Mouse (Mus musculus) spleen, postnatal 4 days (tissue): Measurements from ENCODE around the gene Gucy2c.
"Not testable (repeated sequence)": the region's sequence is repeated elsewhere in the genome, so short reads cannot be mapped to it uniquely, and the experiment has no call there.

Experiments
- DNase-seq, 2 experiments: peaks; one replicate each; pipeline ENCODE4 v3.0.0; 2022; ENCODE audit warnings: low spot score in 2 of 2

The Gucy2c gene

DNA sequence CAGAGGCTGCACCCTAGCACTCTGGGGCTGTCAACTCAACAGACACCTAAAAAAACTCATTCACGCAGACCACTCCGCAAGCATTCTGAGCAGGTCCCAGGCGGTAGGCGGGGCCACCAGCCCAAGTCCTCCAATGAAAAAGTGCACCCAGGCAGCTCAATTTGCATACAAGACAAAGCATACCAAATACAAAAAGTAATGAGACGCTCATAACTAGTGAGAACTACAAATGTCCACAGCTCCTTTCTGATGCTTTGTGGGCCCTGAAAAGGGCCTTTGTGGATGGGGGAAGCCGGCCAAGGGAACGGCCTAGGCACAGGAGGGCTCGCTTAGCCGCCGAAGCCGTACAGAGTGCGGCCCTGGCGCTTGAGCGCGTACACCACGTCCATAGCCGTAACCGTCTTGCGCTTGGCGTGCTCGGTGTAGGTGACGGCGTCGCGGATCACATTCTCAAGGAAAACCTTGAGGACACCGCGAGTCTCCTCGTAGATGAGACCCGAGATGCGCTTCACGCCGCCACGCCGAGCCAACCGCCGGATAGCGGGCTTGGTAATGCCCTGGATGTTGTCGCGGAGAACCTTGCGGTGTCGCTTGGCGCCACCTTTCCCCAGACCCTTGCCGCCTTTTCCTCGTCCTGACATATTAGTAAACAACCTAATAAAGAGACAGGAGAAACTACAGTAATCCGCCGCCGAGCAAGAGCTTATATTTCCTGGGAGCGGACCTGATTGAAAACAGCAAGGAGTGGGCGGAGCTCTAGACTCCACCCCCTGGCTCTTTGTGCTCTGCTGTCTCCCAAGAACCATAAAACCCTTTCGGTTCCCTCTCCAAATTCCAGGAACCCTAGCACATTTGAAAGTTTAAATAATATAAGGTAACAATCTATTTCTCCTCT lies 22.4 kb upstream of the Gucy2c start, which contains the start of gene Hist4h4:
Gene Hist4h4, minus strand, starts transcription at position 677 of the 895 bp plus-strand sequence.
- DNase-seq = peak; percentile 96 to 99

GRCm38 (mm10) chr6:136803093-136803738 lies 21.7 kb upstream of the Gucy2c start:
- no peak for DNase-seq

DNA sequence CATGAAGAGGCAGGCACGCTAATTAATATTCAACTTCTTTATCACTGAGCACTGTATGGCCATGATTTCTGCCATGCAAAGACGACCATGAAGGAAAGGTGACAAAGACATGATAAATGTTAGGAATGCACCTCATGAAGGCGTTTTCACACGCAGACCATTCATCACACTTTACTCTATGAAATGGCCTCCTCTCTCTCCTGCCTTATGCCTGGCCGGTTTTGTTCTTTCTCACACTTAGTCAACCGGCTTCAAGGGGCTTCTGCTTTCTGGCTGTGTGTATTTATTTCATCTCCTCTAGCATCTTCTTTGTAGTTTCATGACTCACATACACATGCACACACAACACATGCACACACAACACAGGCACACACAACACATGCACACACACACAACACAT lies 19.7 kb upstream of the Gucy2c start:
- DNase-seq = no peak

GRCm38 (mm10) chr6:136800710-136801109 lies 19.1 kb upstream of the Gucy2c start:
- DNase-seq = no peak

DNA sequence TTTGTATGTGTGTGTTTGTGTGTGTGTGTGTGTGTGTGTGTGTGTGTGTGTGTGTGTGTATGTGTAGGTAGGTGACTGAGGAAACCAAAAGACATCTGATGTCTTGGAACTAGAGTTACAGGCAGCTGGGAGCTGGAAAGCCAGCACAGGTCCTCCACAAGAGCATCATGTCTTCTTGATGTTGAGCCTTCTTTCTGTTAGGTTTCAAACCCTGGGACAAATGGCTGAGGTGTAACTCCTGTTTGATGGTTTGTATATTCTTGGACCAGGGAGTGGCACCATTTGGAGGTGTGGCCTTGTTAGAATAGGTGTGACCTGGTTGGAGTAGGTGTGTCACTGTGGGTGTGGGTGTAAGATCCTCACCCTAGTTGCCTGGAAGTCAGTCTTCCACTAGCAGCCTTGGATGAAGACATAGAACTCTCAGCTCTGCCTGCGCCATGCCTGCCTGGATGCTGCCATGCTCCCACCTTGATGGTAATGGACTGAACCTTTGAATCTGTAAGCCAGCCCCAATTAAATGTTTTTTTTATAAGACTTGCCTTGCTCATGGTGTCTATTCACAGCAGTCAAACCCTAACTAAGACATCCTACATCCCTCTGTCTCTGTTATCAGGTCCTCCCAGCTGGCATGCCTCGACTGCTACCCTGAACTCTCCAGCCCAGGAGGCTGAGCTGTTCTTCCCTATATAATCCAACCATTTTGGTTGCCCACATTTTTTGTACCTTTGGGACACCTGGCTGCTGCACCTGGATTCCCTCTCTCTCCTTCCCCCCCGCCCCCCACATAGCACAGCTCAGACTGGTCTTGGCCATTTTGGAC lies 16.5 kb upstream of the Gucy2c start:
- DNase-seq = not testable (repeated sequence)

GRCm38 (mm10) chr6:136795850-136796249 lies 14.3 kb upstream of the Gucy2c start:
- DNase-seq = no peak

DNA sequence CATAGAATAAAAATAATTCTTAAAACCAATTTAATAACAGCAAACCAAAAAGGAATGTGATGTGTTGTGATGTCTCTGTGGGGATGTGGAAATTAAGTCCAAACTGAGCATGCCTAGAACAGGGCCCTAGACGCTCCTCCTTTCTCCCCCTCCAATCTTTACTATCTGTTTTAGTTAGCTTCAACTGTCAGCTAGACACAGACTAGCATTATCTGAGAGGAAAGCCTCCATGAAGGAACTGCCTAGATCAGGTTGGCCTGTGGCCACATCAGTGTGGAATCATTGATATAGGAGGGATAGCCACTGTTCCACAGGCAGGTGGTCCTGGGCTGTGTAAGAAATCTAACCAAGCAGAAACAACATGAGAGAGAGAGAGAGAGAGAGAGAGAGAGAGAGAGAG lies 13.5 kb upstream of the Gucy2c start:
- DNase-seq = no peak

DNA sequence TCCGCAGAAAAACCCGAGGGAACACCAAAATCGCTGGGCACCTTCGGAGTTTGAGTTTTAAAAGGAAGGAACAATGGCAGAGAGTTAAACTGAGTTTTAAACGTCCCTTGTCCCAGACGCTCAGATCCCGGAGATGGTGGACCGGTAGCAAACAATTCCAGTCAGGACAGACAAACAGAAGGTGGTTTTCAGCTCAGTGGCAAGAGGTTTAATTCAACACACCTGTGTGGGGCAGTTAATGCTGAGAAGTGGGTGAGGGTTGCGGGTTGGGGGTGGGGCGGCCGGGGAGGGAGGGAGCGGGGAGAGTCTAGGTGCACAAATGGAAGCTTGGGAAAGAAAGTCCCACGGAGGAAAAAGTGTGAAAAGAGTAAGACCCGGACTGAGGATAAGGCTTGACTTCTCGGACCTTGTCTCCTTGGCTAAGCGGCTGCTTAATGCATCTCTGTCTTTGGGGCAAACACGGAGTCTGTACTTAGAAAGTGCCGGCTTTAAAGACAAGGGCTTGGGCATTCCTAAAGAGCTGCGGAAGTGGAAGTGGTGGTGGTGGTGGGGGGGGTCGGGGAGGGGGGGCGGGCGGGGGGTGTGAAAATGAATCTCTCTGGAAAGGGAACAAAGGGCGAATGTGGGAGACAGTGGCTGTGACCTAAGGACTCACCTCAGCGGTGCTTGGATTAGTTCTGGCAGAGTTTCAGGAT lies 12.4 kb upstream of the Gucy2c start:
- DNase-seq = no peak

DNA sequence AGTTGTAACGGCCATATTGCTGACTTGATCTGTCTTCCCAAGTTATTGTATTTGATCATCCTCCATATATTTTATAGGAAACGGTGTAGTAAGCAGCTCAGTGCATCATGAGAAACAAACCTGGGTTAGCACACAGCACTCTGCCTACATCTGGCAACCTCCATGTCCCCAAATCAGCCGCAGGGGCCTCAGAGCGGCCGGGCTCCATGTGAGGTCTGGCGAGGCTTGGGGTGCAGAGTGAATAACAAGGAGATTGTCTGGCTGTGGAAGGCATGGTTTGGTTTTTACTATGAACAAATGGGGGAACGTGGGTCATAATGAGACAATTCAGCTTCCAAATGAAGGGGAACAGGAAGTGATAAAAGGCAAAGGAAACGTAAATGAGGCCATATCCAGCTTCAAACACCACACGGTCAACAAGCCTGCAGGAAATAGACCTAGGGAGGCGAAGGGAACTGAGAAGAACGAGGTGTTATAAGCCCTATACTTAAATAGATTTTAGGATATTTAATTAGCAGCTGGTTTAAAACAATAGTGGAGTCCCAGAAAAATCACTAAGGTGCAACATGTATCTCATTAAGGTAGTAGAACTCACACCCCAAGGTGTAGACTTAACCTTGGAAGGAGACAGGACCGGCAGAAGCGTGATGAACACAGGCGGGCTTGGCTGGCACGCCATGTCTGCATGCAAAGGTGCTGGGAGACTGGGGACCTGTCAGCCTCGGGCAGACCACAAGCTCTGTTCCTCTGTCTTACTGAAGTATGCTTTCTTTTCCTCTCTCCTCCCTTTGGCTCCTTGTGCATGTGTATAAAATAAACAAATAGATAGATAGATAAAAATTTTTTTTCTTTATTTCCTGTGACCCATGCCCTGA lies 11.6 kb upstream of the Gucy2c start:
- DNase-seq = no peak

DNA sequence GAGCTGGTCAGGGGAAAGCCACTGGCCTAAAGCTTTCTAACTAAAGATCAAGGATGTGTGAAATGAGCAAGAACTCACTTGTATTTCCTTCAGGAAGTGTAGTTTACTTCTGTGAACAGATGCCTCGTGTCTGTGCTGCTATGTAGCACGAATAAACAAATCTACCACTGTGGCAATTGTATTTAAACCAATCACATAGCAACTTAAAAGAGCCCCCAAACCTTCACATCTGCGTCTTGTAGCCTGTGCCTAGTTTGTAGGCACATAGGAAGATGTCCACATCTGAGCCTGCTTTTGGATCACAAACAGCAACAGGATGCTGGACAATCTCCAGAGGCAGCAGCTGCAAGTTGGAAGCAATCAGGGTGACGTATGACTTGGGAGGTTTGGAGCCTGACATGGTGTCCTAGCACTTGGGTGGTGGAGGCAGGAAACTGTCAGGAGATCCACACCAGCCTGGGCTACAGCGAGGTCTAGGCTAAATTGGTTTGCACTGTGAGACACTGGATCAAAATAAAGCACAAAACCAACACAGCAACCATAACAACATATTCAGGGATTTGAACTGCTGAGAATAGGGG lies 7.9 kb upstream of the Gucy2c start:
- DNase-seq = no peak

DNA sequence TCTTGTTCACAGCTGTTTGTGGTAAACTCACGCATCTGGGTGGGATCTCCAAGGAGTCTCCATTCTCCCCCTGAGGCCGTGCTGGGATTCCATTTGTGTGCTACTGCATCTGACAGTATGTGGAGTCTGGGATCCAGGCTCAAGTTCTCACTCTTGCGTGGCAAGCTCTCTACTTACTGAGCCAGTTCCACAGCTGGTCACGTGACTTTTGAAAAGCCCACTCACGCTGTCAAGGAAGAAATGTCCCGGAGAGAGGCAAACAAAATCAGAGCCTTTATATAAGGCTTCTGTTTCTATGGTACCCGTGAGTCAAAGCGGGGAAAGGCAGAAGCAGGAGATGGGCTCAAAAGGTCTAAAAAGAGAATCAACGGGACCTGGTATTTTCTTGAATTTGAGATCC lies 1.2 kb upstream of the Gucy2c start:
- no peak for DNase-seq

DNA sequence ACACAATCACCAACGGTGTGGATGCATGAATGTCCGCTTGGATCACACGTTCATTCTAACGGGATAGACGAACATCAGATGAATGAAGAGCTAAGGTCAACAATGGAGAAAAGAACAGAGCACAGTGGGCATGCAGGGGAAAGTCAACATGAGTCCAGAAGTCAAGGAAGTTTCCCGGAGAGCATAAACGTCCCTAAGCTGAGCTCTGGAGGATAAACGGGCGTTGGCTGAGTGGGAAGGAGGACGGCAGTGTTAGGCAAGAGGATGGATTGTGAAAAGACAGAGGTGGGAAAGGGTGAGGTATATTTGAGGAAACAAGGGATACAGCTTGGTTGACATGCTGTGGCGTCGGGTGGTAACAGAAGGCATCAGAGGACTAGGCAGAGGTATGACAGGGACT lies 581 bp upstream of the Gucy2c start:
- DNase-seq = no peak

GRCm38 (mm10) chr6:136776392-136776791 lies 5.2 kb downstream of the Gucy2c start:
- no peak for DNase-seq

- DNase-seq = peak in 1 of 2 experiments; percentile 15
Measured at GRCm38 (mm10) chr6:136769859-136770258, 11.7 kb downstream of the Gucy2c start.

GRCm38 (mm10) chr6:136769143-136769542 lies 12.4 kb downstream of the Gucy2c start:
- peak in 1 of 2 experiments; percentile 46 for DNase-seq

DNA sequence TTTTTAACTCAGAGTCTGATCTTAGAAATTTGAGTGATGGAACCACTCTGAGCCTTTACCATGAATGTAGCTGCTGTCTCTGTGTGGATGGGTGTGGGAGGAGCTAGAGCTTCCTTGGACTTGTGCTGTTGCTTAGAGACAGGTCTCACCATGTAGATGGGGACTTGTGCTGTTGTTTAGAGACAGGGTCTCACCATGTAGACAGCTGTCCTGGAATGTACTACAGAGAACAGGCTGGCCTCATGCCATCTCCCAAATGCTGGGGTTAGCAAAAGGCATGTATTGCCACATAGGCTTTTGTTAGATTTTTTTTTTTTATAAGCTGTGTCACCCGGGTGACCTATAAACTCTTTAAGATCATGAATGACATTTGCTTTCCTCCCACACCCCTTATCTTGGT lies 17.7 kb downstream of the Gucy2c start:
- DNase-seq = no peak

GRCm38 (mm10) chr6:136750567-136750966 lies 31.0 kb downstream of the Gucy2c start:
- DNase-seq = peak in 1 of 2 experiments; percentile 50

DNA sequence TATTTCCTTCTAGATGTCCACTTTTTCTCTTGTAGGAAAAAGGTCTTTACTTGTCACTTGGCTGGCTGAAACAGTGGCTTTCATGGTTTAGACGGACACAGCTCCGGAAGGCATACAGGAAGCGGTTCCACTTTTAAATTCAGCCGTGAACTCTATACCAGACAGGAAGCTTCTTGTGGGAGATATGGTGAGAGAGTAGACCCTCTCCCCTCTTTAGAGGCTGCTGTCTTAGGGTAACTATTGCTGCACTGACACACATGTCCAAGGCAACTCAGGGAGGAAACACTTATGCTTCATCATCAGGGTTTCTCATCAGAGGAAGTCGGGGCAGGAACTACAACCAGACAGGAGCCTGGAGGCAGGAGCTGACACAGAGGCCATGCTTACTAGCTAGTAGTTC lies 36.0 kb downstream of the Gucy2c start:
- DNase-seq = no peak

- peak in 1 of 2 experiments; percentile 9 for DNase-seq
Measured at GRCm38 (mm10) chr6:136743729-136744128, 37.8 kb downstream of the Gucy2c start.
